In genomic region chr16:84734806-84735165, GRCm38 (mm10) we compare ENCODE assay signal across 8 mouse cellular contexts. TPM values are rescaled to one million over a fixed set of nuclear protein-coding genes. Genes with fewer than 3 reads are reported as not detected.
DNase-seq lines count a peak whose midpoint lies in the region; ATAC-seq and TF ChIP-seq lines count a peak whose summit lies in the region.

No protein-coding gene starts in this region.

- peaks cover 21% of the 10 kb centered on the region for H3K36me3 ChIP-seq in embryonic facial prominence, embryonic 12.5 days
- H3K36me3 ChIP-seq in intestine, postnatal 0 days (ENCODE audit: control insufficient read depth, insufficient read depth): peaks cover 21% of the 10 kb centered on the region
- H3K36me3 ChIP-seq in neural tube, embryonic 14.5 days (ENCODE audit: control insufficient read depth, insufficient read depth, low read length): peaks cover 13% of the 10 kb centered on the region; the same call in 1 of the 2 replicates

- H3K4me1 ChIP-seq in embryonic facial prominence, embryonic 12.5 days: peaks cover 9% of the 10 kb centered on the region
- peaks cover 4% of the 10 kb centered on the region for H3K4me1 ChIP-seq in intestine, postnatal 0 days (replicated peaks; ENCODE audit: control insufficient read depth, insufficient read depth, low read length)
- peaks cover 9% of the 10 kb centered on the region for H3K4me1 ChIP-seq in neural tube, embryonic 14.5 days (ENCODE audit: control insufficient read depth, insufficient read depth, low read length)

- DNase-seq in left cerebral cortex, adult 2 months (ENCODE audit: extremely low spot score in 1 of 2, low spot score in 2 of 2): no peak
- no peak for DNase-seq in left cerebral cortex, adult 18-20 months (ENCODE audit: low spot score in 2 of 2)
- DNase-seq in right cerebral cortex, postnatal 10 days (ENCODE audit: low spot score in 2 of 2): no peak
- no peak for DNase-seq in frontal cortex, postnatal 36 days (ENCODE audit: low spot score in 2 of 2)
- DNase-seq in thymus, adult 18-20 months: no peak

- TF ChIP-seq CTCF in left cerebral cortex, adult 2 months (IDR thresholded peaks at IDR 0.05): no peak
- TF ChIP-seq CTCF in intestine, postnatal 0 days (IDR thresholded peaks at IDR 0.05; ENCODE audit: low read depth): no peak

- H3K9me3 ChIP-seq in embryonic facial prominence, embryonic 12.5 days: no peaks in the 10 kb centered on the region
- H3K9me3 ChIP-seq in intestine, postnatal 0 days (ENCODE audit: control insufficient read depth): no peaks in the 10 kb centered on the region
- no peaks in the 10 kb centered on the region for H3K9me3 ChIP-seq in neural tube, embryonic 14.5 days (ENCODE audit: control insufficient read depth, low read length)

- H3K4me2 ChIP-seq in embryonic facial prominence, embryonic 12.5 days (replicated peaks): peak overlapping the region; percentile 60
- H3K4me2 ChIP-seq in intestine, postnatal 0 days (replicated peaks; ENCODE audit: low read depth): peak overlapping the region; percentile 90
- H3K4me2 ChIP-seq in neural tube, embryonic 14.5 days (ENCODE audit: low read depth, low read length): peak overlapping the region; percentile 80

- H3K4me3 ChIP-seq in left cerebral cortex, adult 2 months: peak overlapping the region; percentile 83
- peak overlapping the region; percentile 79 for H3K4me3 ChIP-seq in embryonic facial prominence, embryonic 12.5 days
- peak overlapping the region; percentile 87 for H3K4me3 ChIP-seq in intestine, postnatal 0 days (ENCODE audit: low read depth, low read length)
- peak overlapping the region; percentile 81 for H3K4me3 ChIP-seq in neural tube, embryonic 14.5 days (ENCODE audit: low read depth, low read length)

- under 1% methylated on average over 15 of the region's 15 CpGs for WGBS in embryonic facial prominence, embryonic 12.5 days
- WGBS in intestine, postnatal 0 days: 1% methylated on average over 15 of the region's 15 CpGs
- 1% methylated on average over 15 of the region's 15 CpGs for WGBS in neural tube, embryonic 14.5 days

- intact Hi-C loops in left cerebral cortex, adult 2 months (cut with DNase I): loop anchor here (1.0 kb wide), 4 partner anchors 39 to 944 kb away; partner anchors contain the start of gene Atp5j

- peak; percentile 38; the same call in 1 of the 2 replicates for ATAC-seq in embryonic facial prominence, embryonic 12.5 days (ENCODE audit: insufficient number of reproducible peaks, insufficient read depth, low FRiP score, low TSS enrichment)
- 0 out of 2 replicates have a peak, but pooled peaks have one; percentile 24 for ATAC-seq in intestine, postnatal 0 days
- ATAC-seq in neural tube, embryonic 14.5 days (ENCODE audit: low read depth): peak; percentile 72

- H3K27ac ChIP-seq in left cerebral cortex, adult 2 months: peak overlapping the region; percentile 75
- H3K27ac ChIP-seq in embryonic facial prominence, embryonic 12.5 days: peak overlapping the region; percentile 36; the same call in 1 of the 2 replicates
- H3K27ac ChIP-seq in intestine, postnatal 0 days (ENCODE audit: low read depth, low read length): no peak overlapping the region
- H3K27ac ChIP-seq in neural tube, embryonic 14.5 days (ENCODE audit: low read depth, low read length): peak overlapping the region; percentile 64

- H3K27me3 ChIP-seq in embryonic facial prominence, embryonic 12.5 days: no peaks in the 10 kb centered on the region
- H3K27me3 ChIP-seq in intestine, postnatal 0 days (replicated peaks; ENCODE audit: control insufficient read depth, insufficient read depth, low read length): no peaks in the 10 kb centered on the region
- no peaks in the 10 kb centered on the region for H3K27me3 ChIP-seq in neural tube, embryonic 14.5 days (ENCODE audit: control insufficient read depth, insufficient read depth, low read length)

- peak overlapping the region; percentile 78 for H3K9ac ChIP-seq in embryonic facial prominence, embryonic 12.5 days
- peak overlapping the region; percentile 73 for H3K9ac ChIP-seq in intestine, postnatal 0 days (ENCODE audit: low read depth, low read length)
- H3K9ac ChIP-seq in neural tube, embryonic 14.5 days (replicated peaks; ENCODE audit: low read depth, low read length): peak overlapping the region; percentile 80

RNA-seq across cellular contexts. Expression of gene Mrpl39, which starts 0.8 kb away (rescaled TPM):
- 10 to 100 TPM; 20.5 to 21.5 TPM for total RNA-seq in left cerebral cortex, adult 2 months (2021)
- total RNA-seq in left cerebral cortex, adult 18-20 months (2021): 10 to 100 TPM; 22.2 to 22.9 TPM
- polyA plus RNA-seq in embryonic facial prominence, embryonic 12.5 days (2016; fragmentation: Nextera tagmentation; extraction: Ambion mirVana): 43.6 and 45.0 TPM in 2 replicates
- 24.1 and 25.6 TPM in 2 replicates for polyA plus RNA-seq in intestine, postnatal 0 days (2015; fragmentation: Nextera tagmentation; extraction: Ambion mirVana)
- polyA plus RNA-seq in neural tube, embryonic 14.5 days (2014; fragmentation: Nextera tagmentation; extraction: Ambion mirVana): 39.0 and 40.2 TPM in 2 replicates

RNA-seq across cellular contexts. Expression of gene Jam2, which starts 39.1 kb away (rescaled TPM):
- total RNA-seq in left cerebral cortex, adult 2 months (2021): 10 to 100 TPM; 21.0 to 27.4 TPM
- 10 to 100 TPM; 23.0 to 24.1 TPM for total RNA-seq in left cerebral cortex, adult 18-20 months (2021)
- 8.2 and 8.9 TPM in 2 replicates for polyA plus RNA-seq in embryonic facial prominence, embryonic 12.5 days (2016; fragmentation: Nextera tagmentation; extraction: Ambion mirVana)
- polyA plus RNA-seq in intestine, postnatal 0 days (2015; fragmentation: Nextera tagmentation; extraction: Ambion mirVana): 5.9 and 6.0 TPM in 2 replicates
- polyA plus RNA-seq in neural tube, embryonic 14.5 days (2014; fragmentation: Nextera tagmentation; extraction: Ambion mirVana): 31.0 and 33.3 TPM in 2 replicates
